Mouse (Mus musculus) spleen, adult 2 months (tissue): Measurements from ENCODE around the gene Olfr721-ps1. TPM values are rescaled to one million over a fixed set of nuclear protein-coding genes. Genes with fewer than 3 reads are reported as not detected.

Experiments
- DNase-seq, 2 experiments: peaks; one replicate each; pipeline versions ENCODE4 v3.0.0 to v3.0.0-alpha.2; 2012 to 2021; ENCODE audit warnings: low spot score in 2 of 2, low read depth in 1 of 2
- H3K27ac ChIP-seq: fragments of 200-500 bp; 2 replicates; pipeline ENCODE4 v1.5.1; 2012; ENCODE audit warnings: low read length, inconsistent platforms; ENCODE audit not compliant: insufficient read depth
- H3K27me3 ChIP-seq: fragments of 200-500 bp; 2 replicates; pipeline ENCODE4 v1.6.1; 2012; ENCODE audit warnings: mild to moderate bottlenecking, moderate library complexity, low read length, inconsistent platforms; ENCODE audit not compliant: control insufficient read depth, insufficient read depth
- H3K36me3 ChIP-seq: fragments of 200-500 bp; 2 replicates; pipeline ENCODE4 v1.6.1; 2012; ENCODE audit warnings: mild to moderate bottlenecking, low read length, inconsistent platforms; ENCODE audit not compliant: control insufficient read depth, insufficient read depth
- H3K4me1 ChIP-seq: fragments of 200-500 bp; 2 replicates; pipeline ENCODE4 v1.6.1; 2011; ENCODE audit warnings: inconsistent platforms; ENCODE audit not compliant: control insufficient read depth, insufficient read depth, insufficient read length
- H3K4me3 ChIP-seq: fragments of 200-500 bp; 2 replicates; pipeline ENCODE4 v1.5.1; 2011; ENCODE audit warnings: mild to moderate bottlenecking, inconsistent platforms; ENCODE audit not compliant: insufficient read depth, insufficient read length; ENCODE audit errors: extremely low read depth
- CTCF ChIP-seq: fragments of 200-500 bp; IDR thresholded peaks from 2 replicates; pipeline ENCODE4 v1.5.1; 2011; ENCODE audit warnings: mild to moderate bottlenecking, inconsistent platforms; ENCODE audit not compliant: insufficient read depth, insufficient read length, insufficient replicate concordance; ENCODE audit errors: extremely low read depth
- POLR2A ChIP-seq: fragments of 200-500 bp; IDR thresholded peaks from 2 replicates; pipeline ENCODE4 v1.6.1; 2011; ENCODE audit warnings: low read depth, low read length, inconsistent platforms
- WGBS: fragments of 180-500 bp; shearing (Covaris S2); methylation state at CpG from one replicate; pipeline ENCODE4 v1.1.7; 2018; 5-methylcytosine and 5-hydroxymethylcytosine counted together
- polyA plus RNA-seq: library from polyadenylated mRNA; depleted of rRNA; stranded (reverse); fragments of >200 nt; gene quantifications from 2 replicates; pipeline ENCODE4 v1.2.3, GENCODE M21; 2012; rRNA removed

Gene Olfr721-ps1
- polyA plus RNA-seq, 1 experiment, result not detected

DNA sequence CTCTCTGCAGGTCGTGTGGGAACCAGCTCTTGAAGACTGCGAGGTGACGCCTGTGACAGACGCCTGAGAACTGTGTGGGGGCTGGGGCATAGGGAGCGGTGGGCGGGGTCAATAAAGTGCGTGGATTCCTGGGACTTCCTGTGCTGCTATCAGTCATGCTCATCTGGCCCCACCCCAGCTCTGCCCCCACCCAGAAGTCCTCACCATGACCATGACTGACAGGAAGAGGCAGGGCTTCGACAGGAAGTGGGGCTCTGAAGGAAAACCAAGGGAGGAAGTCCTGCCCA lies 45.8 kb upstream of the Olfr721-ps1 start:
- 93% methylated on average over 8 of the region's 8 CpGs for WGBS
- Histone ChIP-seq H3K27ac (no peak overlapping the region), H3K27me3 (no peaks in the 10 kb centered on the region), H3K4me3 (no peak overlapping the region), H3K4me1 (no peaks in the 10 kb centered on the region), H3K36me3 (no peaks in the 10 kb centered on the region)
- DNase-seq, result no peak
- TF ChIP-seq POLR2A (no peak), CTCF (no peak)

DNA sequence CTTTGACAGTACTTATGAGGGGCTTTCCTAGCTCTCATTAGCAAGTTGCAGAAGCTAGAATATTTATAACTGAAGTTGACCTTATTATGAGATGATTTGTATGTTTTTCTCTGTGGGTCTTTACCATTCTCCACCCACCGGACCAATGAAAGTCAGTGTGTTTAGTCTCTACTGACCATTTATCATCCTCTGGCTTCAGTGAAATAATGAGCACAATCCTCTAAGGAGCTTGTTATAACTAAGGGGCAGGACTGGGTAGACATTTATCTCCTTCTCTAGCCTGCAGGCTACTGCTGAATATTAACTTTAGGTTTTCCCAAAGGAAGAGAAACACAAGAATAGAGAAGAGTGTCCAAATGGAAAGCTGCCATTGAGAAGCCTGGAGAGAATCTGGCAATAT lies 5.6 kb upstream of the Olfr721-ps1 start:
- no peaks in the 10 kb centered on the region for H3K4me1 ChIP-seq
- H3K27me3 ChIP-seq, result no peaks in the 10 kb centered on the region
- H3K4me3 ChIP-seq, result no peak overlapping the region
- 95% methylated on average over 1 of the region's 1 CpGs for WGBS
- H3K27ac ChIP-seq, result no peak overlapping the region
- DNase-seq, result no peak
- TF ChIP-seq CTCF, result no peak
- H3K36me3 ChIP-seq, result no peaks in the 10 kb centered on the region

DNA sequence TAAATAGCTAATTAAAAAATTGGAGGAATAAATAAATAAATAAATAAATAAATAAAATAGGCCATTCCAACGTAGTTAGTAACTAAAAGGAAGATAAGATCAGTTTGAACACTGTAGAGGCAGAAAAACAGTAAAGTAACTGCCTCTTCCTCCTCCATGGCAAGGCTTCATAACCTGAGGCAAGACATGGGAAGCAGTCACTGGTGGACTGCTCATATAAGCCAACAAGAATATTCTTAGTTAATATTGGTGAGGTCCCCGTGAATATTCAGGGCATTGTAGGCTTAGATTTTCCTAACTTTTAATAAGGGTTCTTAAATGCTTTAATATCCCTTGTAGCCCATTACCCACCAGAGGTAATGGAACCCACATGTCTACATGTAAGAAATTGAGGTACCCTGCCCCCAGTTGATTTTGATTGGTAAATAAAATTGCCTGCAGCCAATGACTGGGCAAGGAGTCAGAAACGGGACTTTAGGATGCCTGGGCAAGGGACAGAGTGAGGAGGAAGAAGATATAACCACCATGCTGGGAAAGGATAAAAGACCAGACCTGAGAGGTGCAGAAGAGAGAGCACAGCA lies 35.1 kb downstream of the Olfr721-ps1 start:
- no peak for TF ChIP-seq CTCF
- DNase-seq, result no peak
- Histone ChIP-seq H3K4me1 (no peaks in the 10 kb centered on the region), H3K27me3 (no peaks in the 10 kb centered on the region), H3K36me3 (no peaks in the 10 kb centered on the region), H3K4me3 (no peak overlapping the region), H3K27ac (no peak overlapping the region)
- WGBS, result 76% methylated on average over 3 of the region's 3 CpGs

Other genes starting within 250 kb of the Olfr721-ps1 start
- gene Olfr720, start 214.5 kb upstream of the Olfr721-ps1 start, polyA plus RNA-seq, result not detected in 2 replicates
- gene Olfr31, start 78.5 kb upstream of the Olfr721-ps1 start, polyA plus RNA-seq, result not detected in 2 replicates
- gene Il3ra, start 55.0 kb upstream of the Olfr721-ps1 start, polyA plus RNA-seq, result 56.9 and 65.3 TPM in 2 replicates